Mouse (Mus musculus) cerebellum, adult 2 months (tissue): Measurements from ENCODE around the gene Ormdl3.

Experiments
- CTCF ChIP-seq: fragments of 200-500 bp; IDR thresholded peaks from 2 replicates; pipeline ENCODE4 v1.5.1; 2011; ENCODE audit warnings: low read depth, mild to moderate bottlenecking, control low read depth, low read length, moderate library complexity, borderline replicate concordance; ENCODE audit not compliant: insufficient read depth
- POLR2A ChIP-seq: fragments of 200-500 bp; IDR thresholded peaks from 2 replicates; pipeline ENCODE4 v1.6.1; 2011; ENCODE audit warnings: low read length, control low read depth, borderline replicate concordance; ENCODE audit not compliant: insufficient read depth

GRCm38 (mm10) chr11:98545711-98546231 lies 41.4 kb downstream of the Ormdl3 start, which contains the start of gene Ikzf3:
- TF ChIP-seq CTCF, result no peak
- TF ChIP-seq POLR2A, result no peak
